ENCODE assay signal across 8 mouse cellular contexts in the genomic region with DNA sequence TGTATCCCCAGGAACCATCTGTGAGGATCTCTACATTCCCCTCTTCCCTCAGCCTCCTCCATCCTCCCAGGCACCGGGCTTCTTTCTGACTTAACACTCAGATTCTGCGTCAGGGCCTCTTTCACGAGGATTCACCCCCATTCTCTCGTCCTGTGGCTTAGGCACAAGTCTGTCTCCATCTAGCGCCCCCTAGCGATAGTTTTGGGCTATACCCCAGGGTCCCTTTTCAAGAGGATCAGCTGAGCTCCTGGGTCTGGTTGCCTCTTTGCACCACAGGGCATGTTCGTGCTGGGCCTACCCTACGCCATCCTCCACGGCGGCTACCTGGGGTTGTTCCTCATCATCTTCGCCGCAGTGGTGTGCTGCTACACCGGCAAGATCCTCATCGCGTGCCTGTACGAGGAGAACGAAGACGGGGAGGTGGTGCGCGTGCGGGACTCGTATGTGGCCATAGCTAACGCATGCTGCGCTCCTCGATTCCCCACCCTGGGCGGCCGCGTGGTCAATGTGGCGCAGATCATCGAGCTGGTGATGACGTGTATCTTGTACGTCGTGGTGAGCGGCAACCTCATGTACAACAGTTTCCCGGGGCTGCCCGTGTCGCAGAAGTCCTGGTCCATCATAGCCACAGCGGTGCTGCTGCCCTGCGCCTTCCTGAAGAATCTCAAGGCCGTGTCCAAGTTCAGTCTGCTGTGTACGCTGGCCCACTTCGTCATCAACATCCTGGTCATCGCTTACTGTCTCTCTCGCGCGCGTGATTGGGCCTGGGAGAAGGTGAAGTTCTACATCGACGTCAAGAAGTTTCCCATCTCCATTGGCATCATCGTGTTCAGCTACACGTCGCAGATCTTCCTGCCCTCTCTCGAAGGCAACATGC. TPM values are rescaled to one million over a fixed set of nuclear protein-coding genes. Genes with fewer than 3 reads are reported as not detected.
DNase-seq lines count a peak whose midpoint lies in the region; ATAC-seq and TF ChIP-seq lines count a peak whose summit lies in the region.

No protein-coding gene starts in this region.

- peak; percentile 60 for TF ChIP-seq CTCF in lung, embryonic 14.5 days (IDR thresholded peaks at IDR 0.05; ENCODE audit: low read depth)

- ATAC-seq in lung, embryonic 14.5 days (ENCODE audit: insufficient read depth), result no peak
- ATAC-seq in neural tube, embryonic 15.5 days (ENCODE audit: low FRiP score), result no peak

- H3K27me3 ChIP-seq in lung, embryonic 14.5 days (ENCODE audit: insufficient read depth, low read length), result peaks cover 97% of the 10 kb centered on the region
- H3K27me3 ChIP-seq in neural tube, embryonic 15.5 days (replicated peaks), result peaks cover 94% of the 10 kb centered on the region

- no peaks in the 10 kb centered on the region for H3K36me3 ChIP-seq in lung, embryonic 14.5 days (ENCODE audit: insufficient read depth)
- H3K36me3 ChIP-seq in neural tube, embryonic 15.5 days, result no peaks in the 10 kb centered on the region

- H3K9ac ChIP-seq in lung, embryonic 14.5 days, result no peak overlapping the region
- H3K9ac ChIP-seq in neural tube, embryonic 15.5 days (replicated peaks), result peak overlapping the region; percentile 60

- H3K27ac ChIP-seq in lung, embryonic 14.5 days (ENCODE audit: low read depth), result no peak overlapping the region
- peak overlapping the region; percentile 54 for H3K27ac ChIP-seq in neural tube, embryonic 15.5 days (replicated peaks)

- DNase-seq in ovary, postnatal 36 days (ENCODE audit: low spot score), result peak; percentile 48
- no peak for DNase-seq in ovary, postnatal 10 days (ENCODE audit: low spot score)
- peak; percentile 80 to 85 for DNase-seq in cerebellum, postnatal 10 days
- DNase-seq in frontal cortex, postnatal 36 days (ENCODE audit: low spot score in 2 of 2), result peak; percentile 60 to 70
- DNase-seq in kidney, postnatal 4 days, result peak; percentile 68 to 74
- DNase-seq in lung, embryonic 14.5 days, result peak; percentile 75
- peak; percentile 61 to 86 for DNase-seq in thymus, postnatal 10 days (ENCODE audit: low spot score in 2 of 2)

- H3K4me3 ChIP-seq in lung, embryonic 14.5 days (ENCODE audit: low read depth, low read length), result no peak overlapping the region
- peak overlapping the region; percentile 50 for H3K4me3 ChIP-seq in neural tube, embryonic 15.5 days (replicated peaks)

- H3K4me2 ChIP-seq in lung, embryonic 14.5 days, result no peak overlapping the region
- peak overlapping the region; percentile 55 for H3K4me2 ChIP-seq in neural tube, embryonic 15.5 days

- no peaks in the 10 kb centered on the region for H3K9me3 ChIP-seq in lung, embryonic 14.5 days (ENCODE audit: low read depth, low read length)
- no peaks in the 10 kb centered on the region for H3K9me3 ChIP-seq in neural tube, embryonic 15.5 days (replicated peaks)

- 3% methylated on average over 53 of the region's 53 CpGs for WGBS in lung, embryonic 14.5 days
- 3% methylated on average over 53 of the region's 53 CpGs for WGBS in neural tube, embryonic 15.5 days

- H3K4me1 ChIP-seq in lung, embryonic 14.5 days (ENCODE audit: insufficient read depth), result no peaks in the 10 kb centered on the region
- H3K4me1 ChIP-seq in neural tube, embryonic 15.5 days, result peaks cover 44% of the 10 kb centered on the region

RNA-seq across cellular contexts. Expression of a gene that starts 3.2 kb away (rescaled TPM):
- not detected in 2 replicates for polyA plus RNA-seq in lung, embryonic 14.5 days (2014; fragmentation: Nextera tagmentation; extraction: Ambion mirVana)
- 9.7 and 11.1 TPM in 2 replicates for polyA plus RNA-seq in neural tube, embryonic 15.5 days (2015; fragmentation: Nextera tagmentation; extraction: Ambion mirVana)

RNA-seq across cellular contexts. Expression of a gene that starts 10.9 kb away (rescaled TPM):
- 12.5 and 15.5 TPM in 2 replicates for polyA plus RNA-seq in lung, embryonic 14.5 days (2014; fragmentation: Nextera tagmentation; extraction: Ambion mirVana)
- polyA plus RNA-seq in neural tube, embryonic 15.5 days (2015; fragmentation: Nextera tagmentation; extraction: Ambion mirVana), result 11.4 TPM in 2 replicates

RNA-seq across cellular contexts. Expression of a gene that starts 51.4 kb away (rescaled TPM):
- polyA plus RNA-seq in lung, embryonic 14.5 days (2014; fragmentation: Nextera tagmentation; extraction: Ambion mirVana), result 16.3 and 17.6 TPM in 2 replicates
- polyA plus RNA-seq in neural tube, embryonic 15.5 days (2015; fragmentation: Nextera tagmentation; extraction: Ambion mirVana), result 25.3 and 26.6 TPM in 2 replicates

Comparison
In these comparisons a context has a peak if more than half of its experiments do, and no peak if none do; other contexts are left out.
1. RNA of a gene that starts 3.2 kb away (polyA plus RNA-seq): 9.7 to 11.1 TPM in neural tube, embryonic 15.5 days; not detected in lung, embryonic 14.5 days; every median in the first group is over 10 times any median in the second.